Mouse (Mus musculus): ENCODE data around the gene Samd7. TPM values are rescaled to one million over a fixed set of nuclear protein-coding genes. Genes with fewer than 3 reads are reported as not detected.

The Samd7 gene
- total and polyA plus RNA-seq, 2 experiments from 2014 or later: 0.05 to 0.26 TPM

DNA sequence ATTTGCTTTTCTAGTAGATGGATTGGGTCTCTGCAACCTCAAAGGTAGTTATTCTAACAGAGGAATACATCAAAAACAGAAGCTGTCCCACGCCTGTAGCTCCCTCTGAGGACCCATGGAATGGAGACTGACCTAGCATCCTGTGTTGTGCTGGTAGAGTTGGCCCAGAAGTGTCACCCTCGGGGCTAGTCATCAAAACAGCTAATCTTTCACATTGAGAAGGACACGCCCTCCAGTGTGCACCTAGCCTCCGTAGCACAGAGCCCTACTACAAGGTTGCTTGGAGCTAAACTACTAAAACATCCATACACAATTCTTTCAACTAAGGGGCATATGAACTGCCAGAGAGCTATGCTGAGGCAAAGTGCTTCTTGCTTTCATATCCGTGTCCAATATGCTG is 31.9 kb downstream of the Samd7 start:
- TF ChIP-seq CTCF (IDR thresholded peaks at IDR 0.05): no peak
- 74% methylated on average over 5 of the region's 5 CpGs for WGBS
- H3K4me2 ChIP-seq (ENCODE audit: low read depth, low read length, poor library complexity, severe bottlenecking): no peak overlapping the region

DNA sequence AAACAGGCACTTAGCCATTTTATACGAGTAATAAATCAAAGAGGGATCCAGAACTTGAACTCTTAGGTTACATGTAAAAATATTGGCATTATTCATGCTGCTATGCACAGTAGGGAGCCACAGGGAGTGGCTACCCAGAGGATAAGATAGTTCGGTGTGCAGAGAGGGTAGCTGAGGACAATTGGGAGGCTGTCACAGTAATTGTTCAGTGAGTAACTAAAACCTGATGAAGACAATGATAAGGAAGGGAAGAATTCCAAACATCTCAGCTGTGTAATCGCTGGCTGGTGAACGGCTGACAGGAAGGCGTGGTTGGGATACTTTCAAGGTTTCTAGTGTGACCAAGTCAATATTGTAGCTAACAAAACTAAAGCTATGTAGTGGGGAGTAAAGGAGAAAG is 42.4 kb downstream of the Samd7 start:
- H3K4me2 ChIP-seq (ENCODE audit: low read depth, low read length, poor library complexity, severe bottlenecking): no peak overlapping the region
- DNase-seq (ENCODE audit: low spot score) (no peak), ATAC-seq (ENCODE audit: low FRiP score) (no peak)
- TF ChIP-seq CTCF (IDR thresholded peaks at IDR 0.05): no peak
- no peaks in the 10 kb centered on the region for H3K4me1 ChIP-seq (ENCODE audit: insufficient read depth, low read length)
- no peak overlapping the region for H3K4me3 ChIP-seq (ENCODE audit: low read depth, low read length)
- WGBS: 17% methylated on average over 5 of the region's 5 CpGs
- H3K27me3 ChIP-seq (ENCODE audit: insufficient read depth, low read length): no peaks in the 10 kb centered on the region
- no peaks in the 10 kb centered on the region for H3K36me3 ChIP-seq (ENCODE audit: insufficient read depth, low read length)
- no peak overlapping the region for H3K27ac ChIP-seq (ENCODE audit: low read depth, low read length)
- H3K9ac ChIP-seq (replicated peaks; ENCODE audit: low read length, poor library complexity, severe bottlenecking): no peak overlapping the region
- no peaks in the 10 kb centered on the region for H3K9me3 ChIP-seq (ENCODE audit: low read length)

More for the DNA sequence above, 31.9 kb downstream of the Samd7 start:
- Histone ChIP-seq H3K27me3 (ENCODE audit: insufficient read depth, low read length) (no peaks in the 10 kb centered on the region), H3K4me3 (ENCODE audit: low read depth, low read length) (no peak overlapping the region), H3K9ac (replicated peaks; ENCODE audit: low read length, poor library complexity, severe bottlenecking) (no peak overlapping the region), H3K9me3 (ENCODE audit: low read length) (no peaks in the 10 kb centered on the region), H3K36me3 (ENCODE audit: insufficient read depth, low read length) (no peaks in the 10 kb centered on the region), H3K4me1 (ENCODE audit: insufficient read depth, low read length) (no peaks in the 10 kb centered on the region), H3K27ac (ENCODE audit: low read depth, low read length) (no peak overlapping the region)
- DNase-seq (ENCODE audit: low spot score) (no peak), ATAC-seq (ENCODE audit: low FRiP score) (no peak)

DNA sequence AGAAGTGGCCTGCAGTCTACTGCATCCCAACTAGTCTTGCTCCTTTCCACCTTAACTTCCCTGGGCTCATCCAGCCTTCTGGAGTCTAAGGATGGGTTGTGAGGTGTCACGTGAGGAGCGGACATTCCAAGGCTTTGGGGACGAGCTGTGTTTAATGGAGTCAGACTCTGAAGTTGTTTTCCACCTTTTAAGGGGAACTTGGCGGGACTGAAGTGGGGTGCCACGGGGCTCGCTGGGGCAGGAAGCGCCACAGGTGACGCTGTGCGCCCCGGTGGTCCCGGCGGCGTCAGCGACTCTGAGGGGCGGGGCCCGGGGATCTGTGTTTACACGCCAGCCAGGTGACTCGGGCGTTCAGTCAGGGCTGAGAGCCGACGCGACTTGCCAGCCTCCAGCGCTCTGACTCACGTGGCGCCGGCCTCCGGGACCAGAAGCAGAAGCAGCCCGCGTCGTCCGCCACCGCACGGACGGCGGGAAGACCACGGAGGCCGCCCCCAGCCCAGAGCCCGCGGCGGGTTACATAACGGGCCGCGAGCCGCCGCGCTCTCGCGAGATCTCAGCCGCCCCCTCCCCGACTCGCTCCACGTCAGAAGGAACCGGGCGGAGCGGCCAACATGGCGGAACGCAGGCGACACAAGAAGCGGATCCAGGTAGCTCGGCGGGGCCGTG is 46.8 kb downstream of the Samd7 start, which contains the start of gene Sec62:
Gene Sec62, plus strand, starts transcription at position 139 of the 666 bp plus-strand sequence.
- no peaks in the 10 kb centered on the region for H3K4me1 ChIP-seq (ENCODE audit: insufficient read depth, low read length)
- no peaks in the 10 kb centered on the region for H3K36me3 ChIP-seq (ENCODE audit: insufficient read depth, low read length)
- ATAC-seq (ENCODE audit: low FRiP score): peak; percentile 99
- under 1% methylated on average over 62 of the region's 62 CpGs for WGBS
- peak within 1 kb of the TSS; percentile 99 for H3K4me3 ChIP-seq (ENCODE audit: low read depth, low read length)
- H3K27me3 ChIP-seq (ENCODE audit: insufficient read depth, low read length): no peaks in the 10 kb centered on the region
- H3K9ac ChIP-seq (replicated peaks; ENCODE audit: low read length, poor library complexity, severe bottlenecking): peak within 1 kb of the TSS; percentile 93
- no peak; the same call in 1 of the 2 replicates for TF ChIP-seq CTCF (IDR thresholded peaks at IDR 0.05)
- H3K27ac ChIP-seq (ENCODE audit: low read depth, low read length): peak within 1 kb of the TSS; percentile 95
- H3K4me2 ChIP-seq (ENCODE audit: low read depth, low read length, poor library complexity, severe bottlenecking): peak within 1 kb of the TSS; percentile 61
- peak; percentile 93 for DNase-seq (ENCODE audit: low spot score)
- no peaks in the 10 kb centered on the region for H3K9me3 ChIP-seq (ENCODE audit: low read length)

DNA sequence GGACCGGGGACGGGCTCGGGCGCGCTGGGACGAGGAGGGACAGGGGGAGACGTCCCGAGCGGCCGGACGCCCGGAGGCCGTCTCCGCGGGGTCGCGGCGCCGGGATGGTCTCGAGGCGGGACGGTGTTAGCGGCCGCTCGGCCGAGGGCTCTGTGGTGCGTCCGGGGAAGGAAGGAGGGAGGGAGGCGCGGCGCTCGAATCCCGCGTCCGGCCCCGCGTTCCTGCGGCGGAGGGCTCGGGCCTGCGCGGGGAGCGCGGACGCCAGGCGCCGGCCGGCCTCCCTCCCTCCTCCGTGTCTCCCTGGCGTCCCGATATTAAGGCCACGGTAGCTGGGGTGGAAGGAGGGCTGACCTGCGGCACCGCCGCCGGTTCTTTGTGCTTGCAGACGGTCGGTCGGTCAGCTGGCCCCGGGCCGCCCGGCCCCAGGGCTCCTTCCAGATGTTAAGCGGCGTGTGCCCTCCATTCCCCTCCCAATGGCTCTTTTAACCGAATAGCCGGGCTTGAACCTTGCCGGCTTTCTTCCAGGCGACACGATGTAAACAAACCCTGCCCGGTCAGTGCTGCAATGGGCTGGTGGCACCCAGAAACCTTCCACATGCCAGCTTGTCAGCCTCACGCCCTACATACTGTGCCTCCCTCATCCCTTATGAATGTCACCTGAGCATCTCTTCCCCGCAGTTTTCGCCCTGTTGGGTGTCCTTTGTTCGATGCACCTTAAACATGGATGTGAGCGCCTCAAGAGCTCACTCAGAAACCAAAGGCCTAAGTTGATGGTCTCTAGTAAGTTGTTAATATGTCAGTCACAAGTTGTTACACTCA is 47.5 kb downstream of the Samd7 start:
- Histone ChIP-seq H3K4me3 (ENCODE audit: low read depth, low read length) (peak overlapping the region; percentile 99), H3K27ac (ENCODE audit: low read depth, low read length) (peak overlapping the region; percentile 95), H3K9ac (replicated peaks; ENCODE audit: low read length, poor library complexity, severe bottlenecking) (peak overlapping the region; percentile 93), H3K4me1 (ENCODE audit: insufficient read depth, low read length) (no peaks in the 10 kb centered on the region), H3K9me3 (ENCODE audit: low read length) (no peaks in the 10 kb centered on the region), H3K4me2 (ENCODE audit: low read depth, low read length, poor library complexity, severe bottlenecking) (peak overlapping the region; percentile 61), H3K36me3 (ENCODE audit: insufficient read depth, low read length) (no peaks in the 10 kb centered on the region), H3K27me3 (ENCODE audit: insufficient read depth, low read length) (no peaks in the 10 kb centered on the region)
- DNase-seq (ENCODE audit: low spot score) (peak; percentile 26), ATAC-seq (ENCODE audit: low FRiP score) (peak; percentile 83)
- TF ChIP-seq CTCF (IDR thresholded peaks at IDR 0.05): no peak
- under 1% methylated on average over 58 of the region's 75 CpGs for WGBS

DNA sequence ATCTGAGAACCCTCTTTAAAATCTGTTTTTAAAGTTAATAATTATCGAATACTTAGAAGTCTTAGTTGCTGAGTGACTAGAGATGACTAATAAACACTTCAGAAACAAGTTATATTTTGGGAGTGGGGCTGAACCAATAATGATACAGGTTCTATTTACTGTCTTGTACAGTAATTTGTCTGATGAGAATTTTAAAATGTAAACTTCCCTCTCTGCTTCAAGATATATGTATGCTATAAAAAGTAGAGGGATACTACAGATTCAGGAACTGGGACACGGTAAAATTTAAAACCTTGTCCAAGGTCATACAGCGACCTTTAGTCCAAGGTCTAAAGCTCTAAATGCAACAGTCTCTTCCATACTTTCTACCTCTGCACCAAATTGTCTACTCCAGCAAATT is 56.1 kb downstream of the Samd7 start:
- Histone ChIP-seq H3K27me3 (ENCODE audit: insufficient read depth, low read length) (no peaks in the 10 kb centered on the region), H3K4me1 (ENCODE audit: insufficient read depth, low read length) (no peaks in the 10 kb centered on the region), H3K9me3 (ENCODE audit: low read length) (no peaks in the 10 kb centered on the region), H3K27ac (ENCODE audit: low read depth, low read length) (no peak overlapping the region), H3K36me3 (ENCODE audit: insufficient read depth, low read length) (peaks cover 9% of the 10 kb centered on the region), H3K4me2 (ENCODE audit: low read depth, low read length, poor library complexity, severe bottlenecking) (no peak overlapping the region), H3K9ac (replicated peaks; ENCODE audit: low read length, poor library complexity, severe bottlenecking) (no peak overlapping the region), H3K4me3 (ENCODE audit: low read depth, low read length) (no peak overlapping the region)
- TF ChIP-seq CTCF (IDR thresholded peaks at IDR 0.05): no peak
- no peak for DNase-seq (ENCODE audit: low spot score)
- no peak for ATAC-seq (ENCODE audit: low FRiP score)
- WGBS: 96% methylated on average over 3 of the region's 3 CpGs

DNA sequence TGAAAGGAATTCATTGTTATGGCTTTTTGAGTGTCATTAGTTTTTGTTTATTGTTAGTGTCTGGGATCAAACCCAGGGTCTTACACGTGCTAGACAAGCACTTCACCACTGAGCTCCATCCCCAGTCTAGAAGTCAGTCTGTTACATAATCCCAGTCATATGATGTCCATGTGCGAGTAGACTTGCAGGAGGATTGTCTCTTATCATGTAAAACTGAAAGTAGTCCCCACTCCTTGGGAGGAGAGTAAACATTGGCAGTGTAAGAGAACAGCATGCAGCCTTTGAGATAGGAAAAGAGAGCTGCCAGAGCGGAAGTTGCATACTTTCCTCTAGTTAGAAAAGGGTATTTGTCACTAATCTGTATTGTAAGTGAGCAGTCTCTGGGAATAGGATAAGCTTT is 66.8 kb downstream of the Samd7 start:
- no peak overlapping the region for H3K9ac ChIP-seq (replicated peaks; ENCODE audit: low read length, poor library complexity, severe bottlenecking)
- DNase-seq (ENCODE audit: low spot score) (no peak), ATAC-seq (ENCODE audit: low FRiP score) (no peak)
- no peak overlapping the region for H3K27ac ChIP-seq (ENCODE audit: low read depth, low read length)
- H3K27me3 ChIP-seq (ENCODE audit: insufficient read depth, low read length): no peaks in the 10 kb centered on the region
- H3K4me1 ChIP-seq (ENCODE audit: insufficient read depth, low read length): no peaks in the 10 kb centered on the region
- H3K36me3 ChIP-seq (ENCODE audit: insufficient read depth, low read length): peaks cover 23% of the 10 kb centered on the region
- H3K4me3 ChIP-seq (ENCODE audit: low read depth, low read length): no peak overlapping the region
- WGBS: 80% methylated on average over 3 of the region's 3 CpGs
- no peaks in the 10 kb centered on the region for H3K9me3 ChIP-seq (ENCODE audit: low read length)
- TF ChIP-seq CTCF (IDR thresholded peaks at IDR 0.05): no peak
- no peak overlapping the region for H3K4me2 ChIP-seq (ENCODE audit: low read depth, low read length, poor library complexity, severe bottlenecking)

Other genes with a start within 250 kb of the Samd7 start
- 4.7 and 5.1 TPM in 2 replicates for gene Mecom, start 198.3 kb upstream of the Samd7 start, total RNA-seq (2014; rRNA removed)
- gene Mecom, start 198.3 kb upstream of the Samd7 start, polyA plus RNA-seq (2015; fragmentation: Nextera tagmentation; extraction: Ambion mirVana): 2.0 and 2.6 TPM in 2 replicates
- gene Actrt3, start 146.4 kb upstream of the Samd7 start, total RNA-seq (2014; rRNA removed): 0.16 and 0.52 TPM in 2 replicates
- gene Actrt3, start 146.4 kb upstream of the Samd7 start, polyA plus RNA-seq (2015; fragmentation: Nextera tagmentation; extraction: Ambion mirVana): 0.42 and 0.79 TPM in 2 replicates
- gene Mynn, start 144.2 kb upstream of the Samd7 start, total RNA-seq (2014; rRNA removed): 17.2 and 23.8 TPM in 2 replicates
- gene Mynn, start 144.2 kb upstream of the Samd7 start, polyA plus RNA-seq (2015; fragmentation: Nextera tagmentation; extraction: Ambion mirVana): 17.1 and 19.0 TPM in 2 replicates
- gene Lrriq4, start 101.8 kb upstream of the Samd7 start, total RNA-seq (2014; rRNA removed): not detected in 2 replicates
- 0.09 TPM in 1 of 2 replicates, not detected in the other for gene Lrriq4, start 101.8 kb upstream of the Samd7 start, polyA plus RNA-seq (2015; fragmentation: Nextera tagmentation; extraction: Ambion mirVana)
- gene Lrrc34, start 98.4 kb upstream of the Samd7 start, total RNA-seq (2014; rRNA removed): 1.5 and 2.0 TPM in 2 replicates
- gene Lrrc34, start 98.4 kb upstream of the Samd7 start, polyA plus RNA-seq (2015; fragmentation: Nextera tagmentation; extraction: Ambion mirVana): 0.67 and 1.1 TPM in 2 replicates
- gene Lrrc31, start 46.5 kb upstream of the Samd7 start, total RNA-seq (2014; rRNA removed): not detected in 2 replicates
- not detected in 2 replicates for gene Lrrc31, start 46.5 kb upstream of the Samd7 start, polyA plus RNA-seq (2015; fragmentation: Nextera tagmentation; extraction: Ambion mirVana)
- gene Sec62, start 46.6 kb downstream of the Samd7 start, total RNA-seq (2014; rRNA removed): 58.6 and 65.1 TPM in 2 replicates
- gene Sec62, start 46.6 kb downstream of the Samd7 start, polyA plus RNA-seq (2015; fragmentation: Nextera tagmentation; extraction: Ambion mirVana): 102 and 129 TPM in 2 replicates
- gene Gpr160, start 109.7 kb downstream of the Samd7 start, total RNA-seq (2014; rRNA removed): 1.4 and 2.8 TPM in 2 replicates
- 1.9 and 2.2 TPM in 2 replicates for gene Gpr160, start 109.7 kb downstream of the Samd7 start, polyA plus RNA-seq (2015; fragmentation: Nextera tagmentation; extraction: Ambion mirVana)
- 27.0 and 31.5 TPM in 2 replicates for gene Phc3, start 223.1 kb downstream of the Samd7 start, total RNA-seq (2014; rRNA removed)
- gene Phc3, start 223.1 kb downstream of the Samd7 start, polyA plus RNA-seq (2015; fragmentation: Nextera tagmentation; extraction: Ambion mirVana): 5.5 and 6.6 TPM in 2 replicates
- 47.0 and 56.7 TPM in 2 replicates for gene Prkci, start 249.5 kb downstream of the Samd7 start, total RNA-seq (2014; rRNA removed)
- gene Prkci, start 249.5 kb downstream of the Samd7 start, polyA plus RNA-seq (2015; fragmentation: Nextera tagmentation; extraction: Ambion mirVana): 18.3 and 19.6 TPM in 2 replicates

Data from midbrain, postnatal 0 days (tissue).